Mouse (Mus musculus) kidney, postnatal 36 days (tissue): ENCODE data around the gene Top2a.
"Not testable (repeated sequence)": the region's sequence is repeated elsewhere in the genome, so short reads cannot be mapped to it uniquely, and the experiment has no call there.

Source experiments
- DNase-seq, 2 experiments: peaks; one replicate each; pipeline ENCODE4 v3.0.0; 2021 to 2022; ENCODE audit warnings: mixed read lengths in 2 of 2

Top2a gene

DNA sequence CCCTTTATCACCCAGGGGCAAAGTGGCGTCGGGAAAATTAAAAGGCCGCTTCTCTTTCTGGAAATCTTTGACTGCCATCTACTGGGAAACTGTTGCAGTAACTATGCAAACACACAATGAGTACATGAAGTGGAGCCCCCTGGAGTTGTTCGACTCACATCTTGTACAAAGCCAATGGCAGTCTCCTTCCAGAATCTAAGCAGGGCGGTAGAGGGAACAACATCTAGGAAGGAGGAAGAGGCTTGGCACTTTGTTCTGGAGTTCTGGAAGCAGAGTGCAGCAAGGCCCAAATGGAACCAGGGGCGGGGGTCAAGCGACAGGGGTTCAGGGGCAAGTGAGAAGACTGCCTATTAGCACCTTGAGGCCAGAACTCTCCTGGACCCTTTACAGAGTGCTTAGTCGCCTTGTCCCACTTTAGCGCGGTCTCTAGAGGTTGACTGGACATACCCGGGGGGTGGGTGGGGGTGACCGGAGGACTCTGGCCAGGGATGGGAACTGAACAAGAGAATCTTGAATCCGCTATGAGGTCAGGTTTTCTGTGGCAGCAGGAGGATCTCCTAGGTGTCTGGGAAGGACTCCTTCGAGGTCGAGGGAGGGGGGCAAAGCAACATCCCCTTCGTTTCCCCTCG is 16.5 kb upstream of the Top2a start:
- DNase-seq, result peak; percentile 55 to 59

- peak; percentile 85 to 91 for DNase-seq
These were observed 15.8 kb upstream of the Top2a start for GRCm38 (mm10) chr11:99039782-99040181.

- DNase-seq, result no peak
These were observed 12.3 kb upstream of the Top2a start for GRCm38 (mm10) chr11:99036254-99036653.

- peak in 1 of 2 experiments; percentile 38 for DNase-seq
These were observed 11.4 kb upstream of the Top2a start for GRCm38 (mm10) chr11:99035350-99035749.

GRCm38 (mm10) chr11:99026899-99027440 is 3.0 kb upstream of the Top2a start:
- no peak for DNase-seq

GRCm38 (mm10) chr11:99025878-99026277 is 1.9 kb upstream of the Top2a start:
- no peak for DNase-seq

GRCm38 (mm10) chr11:99024468-99025134 is 612 bp upstream of the Top2a start:
- no peak for DNase-seq

DNA sequence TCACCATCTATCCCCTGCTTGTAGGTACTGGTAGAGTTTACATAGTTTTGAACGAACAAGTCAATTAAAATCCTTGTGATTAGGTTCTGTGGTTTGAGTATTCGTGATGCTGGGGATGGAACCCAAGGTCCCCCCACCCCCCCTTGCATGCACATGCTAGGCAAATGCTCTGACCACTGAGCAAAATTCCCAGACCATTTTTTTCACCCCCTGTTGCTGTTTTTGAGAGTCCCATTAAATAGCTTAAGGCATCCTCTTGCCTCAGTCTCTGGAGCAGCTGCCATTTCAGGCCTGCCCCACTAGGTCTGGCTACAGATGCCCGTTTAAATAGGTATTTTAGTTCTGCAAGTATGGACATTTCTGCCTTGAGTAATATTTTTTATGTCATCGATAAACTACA is 895 bp downstream of the Top2a start:
- DNase-seq, result no peak

DNA sequence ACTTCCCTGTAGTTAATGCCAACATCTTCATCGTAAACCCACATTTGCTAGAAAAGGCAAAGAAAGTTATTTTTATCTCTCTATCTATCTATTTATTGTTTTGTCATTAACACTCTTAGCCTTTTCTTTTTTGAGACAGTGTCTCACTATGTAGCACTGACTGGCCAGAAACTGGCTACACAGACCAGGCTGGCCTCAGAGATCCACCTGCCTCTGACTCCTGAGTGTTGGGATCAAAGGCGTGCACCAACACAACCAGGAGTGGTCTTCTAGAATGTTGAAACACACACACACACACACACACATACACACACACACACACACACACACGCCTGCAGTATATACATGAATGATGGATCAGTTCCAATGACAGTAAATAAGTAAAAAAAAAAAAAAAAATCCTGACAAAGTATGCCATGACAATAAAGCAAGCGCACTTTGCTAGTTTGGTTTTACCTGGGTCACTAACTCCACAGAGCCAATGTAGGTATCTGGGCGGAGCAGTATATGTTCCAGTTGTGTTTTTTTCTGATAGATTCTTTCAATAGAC is 1.5 kb downstream of the Top2a start:
- DNase-seq, result no peak

- DNase-seq, result no peak
These were observed 4.1 kb downstream of the Top2a start for GRCm38 (mm10) chr11:99019844-99020243.

- no peak for DNase-seq
These were observed 10.1 kb downstream of the Top2a start for GRCm38 (mm10) chr11:99013856-99014255.

- DNase-seq, result no peak
These were observed 13.3 kb downstream of the Top2a start for GRCm38 (mm10) chr11:99010706-99011105.

GRCm38 (mm10) chr11:99010124-99010523 is 13.9 kb downstream of the Top2a start:
- no peak for DNase-seq

- no peak for DNase-seq
These were observed 17.2 kb downstream of the Top2a start for GRCm38 (mm10) chr11:99006788-99007187.

- no peak for DNase-seq
These were observed 24.7 kb downstream of the Top2a start for GRCm38 (mm10) chr11:98999243-98999642.

DNA sequence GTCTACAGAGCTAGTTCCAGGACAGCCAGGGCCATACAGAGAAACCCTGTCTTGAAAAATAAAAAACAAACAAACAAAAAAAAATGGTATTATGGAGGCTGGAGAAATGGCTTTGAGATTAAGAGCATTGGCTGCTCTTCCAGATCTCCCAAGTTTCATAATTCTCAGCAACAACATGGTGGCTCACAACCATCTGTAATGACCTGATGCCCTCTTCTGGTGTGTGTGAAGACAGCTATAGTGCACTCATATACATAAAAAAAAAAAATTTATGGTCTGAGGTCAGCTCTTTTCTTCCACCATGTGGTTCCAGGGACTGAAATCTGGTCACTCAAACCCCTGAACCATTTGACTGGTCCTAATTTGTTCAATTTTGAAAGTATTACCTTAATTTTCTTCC is 25.2 kb downstream of the Top2a start:
- DNase-seq, result no peak

- no peak for DNase-seq
These were observed 26.3 kb downstream of the Top2a start for GRCm38 (mm10) chr11:98997659-98998058.

- DNase-seq, result no peak
These were observed 28.0 kb downstream of the Top2a start for GRCm38 (mm10) chr11:98995987-98996386.

DNA sequence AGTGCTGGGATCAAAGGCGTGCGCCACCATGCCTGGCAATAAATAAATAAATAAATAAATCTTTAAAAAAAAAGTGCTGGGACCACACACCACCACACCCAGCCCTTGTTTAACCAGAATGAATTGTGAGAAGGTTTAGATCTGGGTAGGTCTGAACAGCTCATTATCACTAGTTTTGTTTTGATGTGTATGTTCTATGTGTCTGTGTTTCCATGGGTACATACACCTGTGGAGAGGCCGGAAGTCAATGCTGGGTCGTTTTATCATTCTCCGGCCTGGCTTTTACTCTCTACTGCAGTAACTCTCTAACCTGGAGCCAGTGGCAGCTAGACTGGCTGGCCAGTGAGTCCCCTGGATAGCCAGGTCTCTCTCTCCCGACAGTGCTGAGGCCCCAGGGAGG is 33.1 kb downstream of the Top2a start:
- no peak for DNase-seq

DNA sequence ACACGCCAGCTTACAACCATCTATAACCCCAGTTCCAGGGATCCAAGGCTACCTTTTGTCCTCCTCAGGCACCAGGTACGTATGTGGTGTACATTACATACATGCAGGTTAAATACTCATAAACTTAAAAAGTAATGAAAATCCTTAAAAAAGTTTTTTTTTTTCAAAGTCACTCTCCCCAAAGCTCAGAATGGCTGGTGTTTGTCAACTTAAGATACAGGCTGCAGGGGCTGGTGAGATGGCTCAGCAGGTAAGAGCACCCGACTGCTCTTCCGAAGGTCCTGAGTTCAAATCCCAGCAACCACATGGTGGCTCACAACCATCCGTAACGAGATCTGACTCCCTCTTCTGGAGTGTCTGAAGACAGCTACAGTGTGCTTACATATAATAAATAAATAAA is 35.7 kb downstream of the Top2a start:
- not testable (repeated sequence) for DNase-seq

DNA sequence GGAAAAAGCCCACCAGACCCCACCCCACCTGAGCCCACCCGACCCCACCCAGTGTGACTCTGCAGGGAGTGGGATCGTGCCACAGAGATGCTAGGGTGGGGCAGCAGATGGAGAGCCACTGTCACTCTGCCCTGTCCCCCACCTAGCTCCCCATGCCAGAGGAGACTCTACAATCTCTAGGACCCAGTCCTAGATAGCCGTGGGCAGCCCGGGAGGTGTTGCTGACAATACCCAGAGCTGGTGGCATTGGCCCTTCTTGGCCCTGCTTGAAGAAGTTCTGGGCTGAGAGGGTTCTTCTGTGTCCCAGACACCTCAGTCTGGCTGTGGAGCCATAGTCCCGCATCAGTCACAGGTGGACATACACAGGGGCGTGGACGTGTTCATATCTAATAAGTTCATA is 38.4 kb downstream of the Top2a start:
- DNase-seq, result no peak

DNA sequence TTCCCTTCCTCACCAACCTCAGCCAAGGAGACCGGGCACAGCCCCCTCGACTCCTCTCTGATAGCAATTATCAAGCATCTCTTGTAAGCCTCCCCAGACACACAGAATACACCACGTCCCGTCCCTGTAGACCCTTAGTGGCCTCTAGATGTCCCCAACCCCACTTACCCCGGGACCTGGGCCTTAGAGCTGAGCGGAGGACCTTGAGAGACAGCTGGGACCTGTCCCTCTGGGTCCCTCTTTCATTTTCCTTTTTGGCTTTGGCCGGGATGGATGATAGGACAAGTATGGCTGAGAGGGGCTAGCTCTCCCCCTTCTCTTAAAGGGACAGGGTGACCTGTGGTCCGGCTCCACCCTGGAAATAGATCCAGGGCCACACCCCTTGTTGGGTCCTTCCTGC is 40.4 kb downstream of the Top2a start:
- DNase-seq, result no peak

GRCm38 (mm10) chr11:98982773-98983133 is 41.2 kb downstream of the Top2a start, which contains the start of gene Gjd3:
TSS of gene Gjd3 (minus strand) at chr11:98983016.
- DNase-seq, result no peak
